8 mouse cellular contexts compared by ENCODE assay signal in genomic region chr8:77473373-77473772, GRCm38 (mm10). TPM values are rescaled to one million over a fixed set of nuclear protein-coding genes. Genes with fewer than 3 reads are reported as not detected.
A peak's percentile ranks its signal among the peaks of the same experiment; 100 is the strongest.
DNase-seq lines count a peak whose midpoint lies in the region; ATAC-seq lines count a peak whose summit lies in the region.

No protein-coding gene starts in this region.

- H3K4me3 ChIP-seq in midbrain, embryonic 14.5 days (replicated peaks; ENCODE audit: low read depth, low read length), result no peak overlapping the region
- no peak overlapping the region for H3K4me3 ChIP-seq in midbrain, embryonic 10.5 days
- no peak overlapping the region for H3K4me3 ChIP-seq in heart, embryonic 13.5 days

- no peaks in the 10 kb centered on the region for H3K36me3 ChIP-seq in midbrain, embryonic 14.5 days (ENCODE audit: control insufficient read depth, insufficient read depth, low read length)
- H3K36me3 ChIP-seq in midbrain, embryonic 10.5 days, result no peaks in the 10 kb centered on the region
- H3K36me3 ChIP-seq in heart, embryonic 13.5 days, result no peaks in the 10 kb centered on the region

- peak; percentile 23 for DNase-seq in midbrain, embryonic 14.5 days
- DNase-seq in midbrain, embryonic 10.5 days (ENCODE audit: low spot score), result no peak
- DNase-seq in cerebellum, postnatal 25 days, result peak; percentile 67 to 80
- peak; percentile 57 to 70 for DNase-seq in kidney, postnatal 4 days
- peak; percentile 56 to 80 for DNase-seq in urinary bladder, postnatal 36 days (ENCODE audit: low spot score in 2 of 2)
- no peak for DNase-seq in thymus, postnatal 14 days

- H3K27me3 ChIP-seq in midbrain, embryonic 14.5 days (ENCODE audit: control insufficient read depth, insufficient read depth, low read length), result no peaks in the 10 kb centered on the region
- H3K27me3 ChIP-seq in midbrain, embryonic 10.5 days (ENCODE audit: low read depth, poor library complexity, severe bottlenecking), result no peaks in the 10 kb centered on the region
- no peaks in the 10 kb centered on the region for H3K27me3 ChIP-seq in heart, embryonic 13.5 days (replicated peaks)

- no peak for ATAC-seq in midbrain, embryonic 14.5 days (ENCODE audit: low FRiP score, low TSS enrichment)
- no peak for ATAC-seq in heart, embryonic 13.5 days (ENCODE audit: extremely low read depth, insufficient number of reproducible peaks, low FRiP score, low TSS enrichment)
- no peak for ATAC-seq in CD4-positive, CD25-positive, alpha-beta regulatory T cell, adult 4 months

- H3K4me1 ChIP-seq in midbrain, embryonic 14.5 days (ENCODE audit: control insufficient read depth, insufficient read depth, low read length), result no peaks in the 10 kb centered on the region
- no peaks in the 10 kb centered on the region for H3K4me1 ChIP-seq in midbrain, embryonic 10.5 days
- peaks cover 39% of the 10 kb centered on the region for H3K4me1 ChIP-seq in heart, embryonic 13.5 days

- WGBS in midbrain, embryonic 14.5 days, result 89% methylated on average over 6 of the region's 6 CpGs
- WGBS in midbrain, embryonic 10.5 days, result 89% methylated on average over 6 of the region's 6 CpGs
- WGBS in heart, embryonic 13.5 days, result 43% methylated on average over 6 of the region's 6 CpGs

- no peak overlapping the region for H3K27ac ChIP-seq in midbrain, embryonic 14.5 days (replicated peaks; ENCODE audit: low read depth, low read length)
- no peak overlapping the region for H3K27ac ChIP-seq in midbrain, embryonic 10.5 days (replicated peaks)
- H3K27ac ChIP-seq in heart, embryonic 13.5 days (replicated peaks), result peak overlapping the region; percentile 86

- H3K9me3 ChIP-seq in midbrain, embryonic 14.5 days (ENCODE audit: control insufficient read depth, low read length), result no peaks in the 10 kb centered on the region
- no peaks in the 10 kb centered on the region for H3K9me3 ChIP-seq in midbrain, embryonic 10.5 days (replicated peaks)
- no peaks in the 10 kb centered on the region for H3K9me3 ChIP-seq in heart, embryonic 13.5 days

- no peak overlapping the region for H3K9ac ChIP-seq in midbrain, embryonic 14.5 days (replicated peaks; ENCODE audit: low read length)
- peak overlapping the region; percentile 51 for H3K9ac ChIP-seq in heart, embryonic 13.5 days

- H3K4me2 ChIP-seq in midbrain, embryonic 14.5 days (ENCODE audit: low read length), result no peak overlapping the region
- no peak overlapping the region for H3K4me2 ChIP-seq in heart, embryonic 13.5 days

RNA-seq across cellular contexts. Expression of gene Arhgap10, which starts 44.4 kb away (rescaled TPM):
- 2.2 and 3.0 TPM in 2 replicates for polyA plus RNA-seq in midbrain, embryonic 14.5 days (2014; fragmentation: Nextera tagmentation; extraction: Ambion mirVana)
- 13.9 and 16.5 TPM in 2 replicates for polyA plus RNA-seq in midbrain, embryonic 10.5 days (2016; fragmentation: Nextera tagmentation; extraction: Ambion mirVana)
- polyA plus RNA-seq in heart, embryonic 13.5 days (2015; fragmentation: Nextera tagmentation; extraction: Ambion mirVana), result 20.3 and 20.7 TPM in 2 replicates
- 1 to 10 TPM; 2.3 to 3.5 TPM for polyA plus RNA-seq in CD4-positive, CD25-positive, alpha-beta regulatory T cell, adult 4 months (2017; shearing (Covaris generic))

Comparison
In these comparisons a context has a peak if more than half of its experiments do, and no peak if none do; other contexts are left out.
1. DNase-seq: peak in midbrain, embryonic 14.5 days (single experiment), cerebellum, postnatal 25 days (2 of 2), kidney, postnatal 4 days (2 of 2) and urinary bladder, postnatal 36 days (2 of 2); none in midbrain, embryonic 10.5 days (single experiment) and thymus, postnatal 14 days (single experiment).